Mouse (Mus musculus): Measurements from ENCODE around the gene Fam24b. TPM values are rescaled to one million over a fixed set of nuclear protein-coding genes. Genes with fewer than 3 reads are reported as not detected.

Gene Fam24b
- total RNA-seq, 2 experiments from 2014 or later: not detected

Other genes with a start within 250 kb of the Fam24b start
- gene 4933402N03Rik, start 183.2 kb downstream of the Fam24b start, total RNA-seq (2021): not detected
- gene 5430419D17Rik, start 155.1 kb downstream of the Fam24b start, total RNA-seq (2021): under 1 TPM; 0.06 to 0.08 TPM
- under 1 TPM; 0.16 to 0.20 TPM for gene Cuzd1, start 7.2 kb downstream of the Fam24b start, total RNA-seq (2021)
- not detected for gene Fam24a, start 4.3 kb upstream of the Fam24b start, total RNA-seq (2021)
- 10 to 100 TPM; 26.0 to 30.4 TPM for gene 2310057M21Rik, start 33.2 kb upstream of the Fam24b start, total RNA-seq (2021)
- 10 to 100 TPM; 22.7 to 25.2 TPM for gene Pstk, start 41.6 kb upstream of the Fam24b start, total RNA-seq (2021)
- gene Ikzf5, start 81.0 kb upstream of the Fam24b start, total RNA-seq (2021): 10 to 100 TPM; 40.2 to 45.7 TPM
- gene Acadsb, start 81.1 kb upstream of the Fam24b start, total RNA-seq (2021): 10 to 100 TPM; 81.7 to 88.6 TPM
- gene Hmx3, start 213.4 kb upstream of the Fam24b start, total RNA-seq (2021): not detected
- not detected for gene Hmx2, start 219.3 kb upstream of the Fam24b start, total RNA-seq (2021)
- gene Bub3, start 230.7 kb upstream of the Fam24b start, total RNA-seq (2021): 10 to 100 TPM; 56.6 to 59.5 TPM

Data from left cerebral cortex, postnatal 4 days (tissue).